ENCODE assay signal across 14 mouse cellular contexts in genomic region chr1:119957716-119958222, GRCm38 (mm10). TPM values are rescaled to one million over a fixed set of nuclear protein-coding genes. Genes with fewer than 3 reads are reported as not detected.
DNase-seq lines count a peak whose midpoint lies in the region; ATAC-seq lines count a peak whose summit lies in the region.
"Had no signal": no experiment of that assay in that cellular context is flagged by ENCODE, and none has a peak within 500 bp of the region (broad histone marks: within the 10 kb centered on the region; RNA-seq: fewer than 3 reads in every experiment).

No protein-coding gene starts in this region.

- H3K9ac ChIP-seq in hindbrain, embryonic 15.5 days = no peak overlapping the region
- H3K9ac ChIP-seq in hindbrain, embryonic 11.5 days (ENCODE audit: low read depth, low read length) = no peak overlapping the region
- no peak overlapping the region for H3K9ac ChIP-seq in forebrain, embryonic 16.5 days (replicated peaks; ENCODE audit: low read depth, low read length)

- no peaks in the 10 kb centered on the region for H3K27me3 ChIP-seq in hindbrain, embryonic 15.5 days
- H3K27me3 ChIP-seq in hindbrain, embryonic 11.5 days (ENCODE audit: control insufficient read depth, insufficient read depth, low read length) = no peaks in the 10 kb centered on the region
- H3K27me3 ChIP-seq in forebrain, embryonic 16.5 days (replicated peaks; ENCODE audit: control insufficient read depth, insufficient read depth, low read length) = no peaks in the 10 kb centered on the region

- no peak for DNase-seq in hindbrain, embryonic 11.5 days (ENCODE audit: low spot score)
- peak; percentile 16 for DNase-seq in right cerebral cortex, postnatal 14 days
- no peak for DNase-seq in right cerebral cortex, postnatal 36 days (ENCODE audit: low spot score in 2 of 2)
- DNase-seq in natural killer cell, adult 2 months (ENCODE audit: low spot score in 2 of 2) = no peak
- no peak for DNase-seq in lung, postnatal 36 days
- DNase-seq in gastrocnemius, adult 8-10 months (ENCODE audit: low spot score in 2 of 2) = no peak
- DNase-seq: gastrocnemius, postnatal 14 days; kidney, adult 18-20 months had no signal

- no peaks in the 10 kb centered on the region for H3K9me3 ChIP-seq in hindbrain, embryonic 15.5 days
- H3K9me3 ChIP-seq in hindbrain, embryonic 11.5 days (ENCODE audit: control insufficient read depth, low read length) = no peaks in the 10 kb centered on the region
- H3K9me3 ChIP-seq in forebrain, embryonic 16.5 days (ENCODE audit: control insufficient read depth, low read length) = no peaks in the 10 kb centered on the region
- H3K9me3 ChIP-seq: megakaryocyte, embryonic 14.5 days had no signal

- H3K36me3 ChIP-seq in hindbrain, embryonic 15.5 days = no peaks in the 10 kb centered on the region
- no peaks in the 10 kb centered on the region for H3K36me3 ChIP-seq in hindbrain, embryonic 11.5 days (ENCODE audit: control insufficient read depth, insufficient read depth, low read length)
- H3K36me3 ChIP-seq in forebrain, embryonic 16.5 days (ENCODE audit: control insufficient read depth, insufficient read depth) = no peaks in the 10 kb centered on the region

- ATAC-seq in hindbrain, embryonic 15.5 days (ENCODE audit: low FRiP score, low read depth) = peak; percentile 77
- no peak for ATAC-seq in hindbrain, embryonic 11.5 days (ENCODE audit: low FRiP score)
- peak; percentile 84 for ATAC-seq in forebrain, embryonic 16.5 days

- H3K4me1 ChIP-seq in hindbrain, embryonic 15.5 days (replicated peaks) = no peaks in the 10 kb centered on the region
- H3K4me1 ChIP-seq in hindbrain, embryonic 11.5 days (replicated peaks; ENCODE audit: control insufficient read depth, insufficient read depth, low read length) = no peaks in the 10 kb centered on the region
- H3K4me1 ChIP-seq in forebrain, embryonic 16.5 days (replicated peaks; ENCODE audit: control insufficient read depth, insufficient read depth, low read length) = 0 out of 2 replicates have a peak, but pooled peaks cover 4% of the 10 kb centered on the region

- no peak overlapping the region for H3K4me3 ChIP-seq in hindbrain, embryonic 15.5 days
- no peak overlapping the region for H3K4me3 ChIP-seq in hindbrain, embryonic 11.5 days (ENCODE audit: low read depth, low read length)
- no peak overlapping the region for H3K4me3 ChIP-seq in forebrain, embryonic 16.5 days (replicated peaks; ENCODE audit: low read length)
- H3K4me3 ChIP-seq: megakaryocyte, embryonic 14.5 days had no signal

- no peak overlapping the region for H3K27ac ChIP-seq in hindbrain, embryonic 15.5 days (replicated peaks)
- H3K27ac ChIP-seq in hindbrain, embryonic 11.5 days (ENCODE audit: low read depth, low read length) = no peak overlapping the region
- H3K27ac ChIP-seq in forebrain, embryonic 16.5 days (ENCODE audit: low read length) = no peak overlapping the region

- WGBS in hindbrain, embryonic 15.5 days = 51% methylated on average over 9 of the region's 9 CpGs
- 77% methylated on average over 9 of the region's 9 CpGs for WGBS in hindbrain, embryonic 11.5 days
- 47% methylated on average over 9 of the region's 9 CpGs for WGBS in forebrain, embryonic 16.5 days

- H3K4me2 ChIP-seq in hindbrain, embryonic 15.5 days = no peak overlapping the region
- no peak overlapping the region for H3K4me2 ChIP-seq in hindbrain, embryonic 11.5 days (replicated peaks; ENCODE audit: low read depth, low read length)
- no peak overlapping the region for H3K4me2 ChIP-seq in forebrain, embryonic 16.5 days (ENCODE audit: low read length)

RNA-seq across cellular contexts. Expression of gene Cfap221, which starts 39.3 kb away (rescaled TPM):
- 0.35 and 0.40 TPM in 2 replicates for polyA plus RNA-seq in hindbrain, embryonic 15.5 days (2015; fragmentation: Nextera tagmentation; extraction: Ambion mirVana)
- polyA plus RNA-seq in hindbrain, embryonic 11.5 days (2014; fragmentation: Nextera tagmentation; extraction: Ambion mirVana) = 0.07 and 0.20 TPM in 2 replicates
- 0.25 and 0.60 TPM in 2 replicates for polyA plus RNA-seq in forebrain, embryonic 16.5 days (2015; fragmentation: Nextera tagmentation; extraction: Ambion mirVana)
- not detected for total RNA-seq in gastrocnemius, adult 8-10 months (2022)
- total RNA-seq: adrenal gland, adult 18-20 months; gastrocnemius, postnatal 14 days had no signal
- polyA plus RNA-seq: heart, postnatal 0 days; liver, embryonic 16.5 days had no signal

RNA-seq across cellular contexts. Expression of gene Tmem177, which starts 44.8 kb away (rescaled TPM):
- 7.6 and 8.5 TPM in 2 replicates for polyA plus RNA-seq in hindbrain, embryonic 15.5 days (2015; fragmentation: Nextera tagmentation; extraction: Ambion mirVana)
- 8.7 and 9.2 TPM in 2 replicates for polyA plus RNA-seq in hindbrain, embryonic 11.5 days (2014; fragmentation: Nextera tagmentation; extraction: Ambion mirVana)
- polyA plus RNA-seq in forebrain, embryonic 16.5 days (2015; fragmentation: Nextera tagmentation; extraction: Ambion mirVana) = 13.4 and 14.3 TPM in 2 replicates
- total RNA-seq in gastrocnemius, adult 8-10 months (2022) = 1 to 10 TPM; 7.2 to 8.6 (median 7.4) TPM

RNA-seq across cellular contexts. Expression of gene Sctr, which starts 48.9 kb away (rescaled TPM):
- 0.41 and 0.82 TPM in 2 replicates for polyA plus RNA-seq in hindbrain, embryonic 15.5 days (2015; fragmentation: Nextera tagmentation; extraction: Ambion mirVana)
- polyA plus RNA-seq in hindbrain, embryonic 11.5 days (2014; fragmentation: Nextera tagmentation; extraction: Ambion mirVana) = 0.31 and 0.73 TPM in 2 replicates
- 0.51 and 0.52 TPM in 2 replicates for polyA plus RNA-seq in forebrain, embryonic 16.5 days (2015; fragmentation: Nextera tagmentation; extraction: Ambion mirVana)
- total RNA-seq in gastrocnemius, adult 8-10 months (2022) = 1 to 10 TPM; 1.5 to 3.3 (median 2.6) TPM
- polyA plus RNA-seq: heart, postnatal 0 days; liver, embryonic 16.5 days had no signal
